Mouse (Mus musculus) CD4-positive helper T cell, adult 2 months (primary cell): ENCODE measurements around the gene A630089N07Rik.

Experiments used
- DNase-seq: peaks from one replicate; pipeline ENCODE4 v3.0.0-alpha.2; 2012; ENCODE audit warnings: low read depth, missing footprints, low spot score

A630089N07Rik gene

DNA sequence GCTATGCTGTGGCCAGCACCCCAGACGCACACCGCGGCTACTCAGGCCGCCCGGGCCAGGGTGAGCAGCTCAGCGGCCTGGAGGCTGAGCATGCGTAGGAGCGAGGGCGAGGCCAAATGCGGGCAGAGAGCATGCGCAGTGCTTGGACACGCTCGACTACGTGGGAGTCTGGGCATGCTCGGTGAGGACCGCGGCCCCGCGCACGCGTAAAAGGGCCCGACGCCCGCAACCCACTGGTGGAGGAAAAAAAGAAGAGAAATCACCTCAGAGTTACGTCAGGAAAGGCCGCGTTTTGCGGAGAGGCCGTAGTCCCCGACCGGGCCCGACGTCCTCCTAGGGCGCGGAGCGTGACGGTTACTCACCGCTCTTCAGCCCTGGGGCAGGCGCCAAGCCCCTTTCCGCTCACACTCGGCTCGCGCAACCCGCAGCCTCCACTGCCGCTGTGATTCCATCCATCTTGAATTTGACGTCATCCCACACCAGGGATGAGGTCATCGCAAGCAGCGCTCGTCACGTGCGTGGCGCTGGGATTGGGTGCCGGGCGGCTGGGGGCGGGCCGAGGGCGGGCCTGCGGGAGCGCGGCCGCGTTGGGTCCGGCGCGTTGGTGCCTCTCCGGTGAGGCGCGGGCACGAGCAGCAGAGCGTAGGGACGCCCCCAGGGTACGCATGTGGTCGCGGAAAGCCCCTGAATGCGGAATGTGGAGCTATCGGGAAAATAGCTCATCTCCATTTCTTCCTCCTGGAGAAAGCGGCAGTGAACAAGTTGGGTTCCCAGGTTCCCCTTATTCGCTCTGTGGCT is 119.9 kb downstream of the A630089N07Rik start, which contains the start of the genes C2cd2 and Zbtb21:
Gene C2cd2 (minus strand): TSS at position 448 of the 798 bp plus-strand sequence.
Gene Zbtb21 (minus strand): TSS at position 472 of the 798 bp plus-strand sequence.
- peak; percentile 96 for DNase-seq

DNA sequence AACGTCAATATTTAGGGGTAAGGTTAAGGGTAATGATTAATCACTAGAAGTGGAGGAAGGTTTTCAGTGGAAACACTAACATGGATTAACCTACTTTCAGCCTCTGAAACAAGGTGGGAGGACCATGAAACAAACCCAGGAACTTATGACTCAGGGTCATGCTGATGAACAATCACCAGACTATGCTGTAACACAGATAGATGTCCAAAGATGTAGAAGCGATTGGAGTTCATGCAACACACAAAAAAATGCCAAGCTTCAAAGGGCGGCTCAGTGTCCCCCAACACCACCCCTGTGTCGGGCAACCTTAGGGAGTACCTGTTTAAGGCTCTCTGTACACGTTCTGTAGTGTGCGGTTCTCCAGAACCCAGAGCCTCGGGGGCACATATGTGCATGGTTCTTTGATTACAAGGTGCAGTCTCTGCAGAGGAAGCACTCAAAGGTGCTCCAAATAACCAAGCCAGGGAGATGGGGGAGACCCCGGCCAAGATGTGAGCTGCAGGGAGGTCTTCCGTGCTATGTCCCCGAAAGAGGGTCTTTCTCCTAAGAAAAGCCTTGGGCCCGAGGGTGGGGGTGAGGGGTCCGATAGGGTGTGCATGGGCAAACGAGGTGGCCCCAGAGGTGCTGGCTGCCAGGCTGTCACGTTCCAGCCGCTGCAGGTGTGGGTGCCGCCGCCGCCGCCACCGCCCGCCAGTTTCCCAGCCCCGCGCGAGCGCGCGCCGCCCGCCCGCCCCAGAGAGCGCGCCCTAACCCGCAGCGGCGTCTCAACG is 120.7 kb downstream of the A630089N07Rik start:
- DNase-seq, result peak; percentile 54

DNA sequence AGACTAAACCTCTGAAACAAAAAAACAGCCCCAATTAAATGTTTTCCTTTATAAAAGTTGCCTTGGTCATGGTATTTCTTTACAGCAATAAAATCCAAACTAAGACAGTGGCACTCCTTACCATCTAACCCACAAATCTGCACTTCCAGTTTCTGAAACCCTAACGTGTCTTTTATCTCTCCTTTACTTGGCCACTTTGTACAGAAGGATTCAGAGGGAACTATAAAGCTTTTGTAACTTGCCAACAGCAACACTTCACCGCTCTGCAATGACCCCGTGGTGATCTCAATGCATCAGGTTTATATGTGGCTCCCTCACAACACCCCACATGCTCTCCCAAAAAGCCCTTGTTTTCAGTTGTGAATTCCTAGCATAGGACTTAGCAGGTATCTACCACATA is 121.9 kb downstream of the A630089N07Rik start:
- DNase-seq, result no peak

DNA sequence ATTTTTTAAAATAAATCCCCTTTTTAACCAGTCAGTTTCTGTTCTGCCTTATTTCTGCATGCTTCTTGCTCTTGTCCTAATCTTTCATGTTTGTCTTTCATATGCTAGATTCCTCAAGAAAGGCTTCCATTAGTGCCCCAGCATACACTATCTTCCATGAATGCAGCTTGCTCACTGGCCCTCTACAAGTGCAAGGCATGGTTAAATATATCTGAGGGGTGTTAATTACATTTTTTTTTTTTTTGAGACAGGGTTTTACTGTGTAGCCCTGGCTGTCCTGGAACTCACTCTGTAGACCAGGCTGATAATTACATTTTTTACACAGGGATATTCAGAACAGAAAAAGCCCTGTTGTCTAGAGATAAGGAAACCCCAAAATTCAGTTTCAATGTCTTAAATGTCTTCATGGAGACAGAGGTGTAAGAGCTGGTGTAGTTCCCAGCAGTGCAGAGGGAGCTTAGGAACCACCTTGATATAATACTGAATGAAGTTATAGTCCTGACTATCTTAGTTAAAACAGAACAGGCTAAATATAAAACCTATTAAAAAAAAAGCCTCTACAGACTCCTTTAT is 123.8 kb downstream of the A630089N07Rik start:
- no peak for DNase-seq

DNA sequence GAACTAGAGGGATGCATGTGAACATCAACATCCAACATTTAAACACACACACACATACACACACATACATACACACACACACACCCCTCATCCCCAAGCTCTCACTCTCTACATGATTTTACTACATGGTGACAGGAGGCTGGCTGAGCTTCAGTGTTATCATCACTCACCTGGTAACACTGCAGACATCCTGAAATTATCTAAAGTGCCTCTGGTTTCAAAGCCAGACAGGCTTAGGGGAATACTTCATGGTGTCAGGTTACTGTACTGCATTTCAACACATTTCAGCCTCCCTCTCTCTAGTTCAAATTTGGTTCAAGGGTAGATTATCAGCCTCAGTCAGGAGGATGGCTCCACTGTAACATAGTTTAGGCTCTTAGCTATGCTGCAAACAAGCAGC is 124.6 kb downstream of the A630089N07Rik start:
- no peak for DNase-seq

DNA sequence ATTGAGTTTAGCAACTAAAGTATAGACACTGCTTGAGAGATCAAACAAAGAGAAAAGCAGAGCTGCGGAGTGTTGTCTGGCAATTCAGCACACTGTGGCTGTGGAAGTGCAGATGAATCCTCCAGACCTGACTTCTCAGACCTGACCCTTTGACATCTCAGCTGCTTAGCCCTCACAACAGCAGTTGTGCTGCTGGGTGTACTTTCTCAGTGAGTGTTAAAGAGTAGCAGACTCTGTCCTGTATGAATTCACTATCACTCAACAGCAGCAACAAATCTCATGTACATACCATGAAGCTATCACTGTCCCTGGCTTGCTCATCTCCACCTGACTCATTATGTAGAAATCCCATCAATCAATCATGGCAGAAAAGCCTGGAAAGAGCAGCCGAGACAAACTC is 126.2 kb downstream of the A630089N07Rik start:
- DNase-seq, result no peak

DNA sequence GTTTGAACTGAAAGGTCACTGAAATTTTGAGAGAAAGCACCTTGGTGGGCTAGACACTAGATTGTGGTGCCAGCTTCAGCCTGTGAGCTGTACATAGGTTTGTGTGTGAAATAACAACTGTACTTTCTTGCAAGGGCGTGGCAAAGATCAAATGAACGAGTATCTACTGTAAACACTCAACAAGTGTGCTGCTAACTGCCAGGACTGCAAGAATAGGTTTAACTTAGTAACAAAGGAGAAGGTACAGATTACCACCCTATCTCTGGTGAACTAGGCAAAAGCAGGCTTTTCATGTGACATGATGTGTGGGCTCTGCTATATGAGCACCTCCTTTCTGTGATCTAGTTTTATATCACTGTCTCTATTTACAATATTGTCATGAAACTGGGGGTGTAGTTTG is 128.9 kb downstream of the A630089N07Rik start:
- DNase-seq, result no peak

DNA sequence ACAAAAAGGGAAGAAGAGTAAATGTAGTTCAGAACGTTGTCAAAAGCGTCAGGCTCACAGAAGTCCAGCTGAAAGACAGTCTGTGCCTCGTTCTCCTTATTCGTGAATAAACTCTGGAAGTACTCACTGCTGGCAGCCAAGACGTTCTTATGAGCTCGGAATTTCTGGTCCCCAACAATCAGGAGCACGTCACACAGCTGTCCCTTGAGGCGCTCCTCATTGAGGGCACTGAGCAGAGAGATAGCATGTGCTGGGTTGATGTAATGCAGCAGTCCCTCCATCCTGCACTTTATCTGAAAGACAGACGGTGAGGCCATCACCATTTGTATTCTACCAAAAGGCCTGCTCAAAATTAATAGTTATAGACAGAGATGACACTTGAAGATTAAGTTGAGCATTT is 129.4 kb downstream of the A630089N07Rik start:
- DNase-seq, result no peak

DNA sequence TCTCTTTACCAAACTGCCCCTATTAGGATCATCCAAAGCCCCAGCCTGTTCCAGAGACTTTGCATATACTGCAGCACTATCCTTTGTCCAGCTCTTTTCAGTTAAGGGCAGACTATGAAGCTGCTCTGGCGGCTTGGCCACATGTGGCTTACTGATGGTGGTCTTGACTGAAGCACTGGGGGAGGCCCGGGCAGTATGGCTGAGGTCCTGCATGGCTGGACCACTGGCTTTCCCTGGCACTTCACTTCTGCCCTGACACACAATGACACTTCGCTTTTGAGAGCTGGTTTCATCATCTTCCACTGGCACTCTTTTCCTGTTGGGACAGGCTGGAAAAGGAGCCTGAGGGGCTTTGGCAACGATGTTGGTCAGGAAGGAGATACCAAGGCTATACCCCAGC is 129.9 kb downstream of the A630089N07Rik start:
- DNase-seq, result no peak
